Mouse (Mus musculus) megakaryocyte, adult 5-6 weeks (primary cell): ENCODE measurements around the gene Socs4. TPM values are rescaled to one million over a fixed set of nuclear protein-coding genes. Genes with fewer than 3 reads are reported as not detected.

ENCODE experiments used
- ATAC-seq: 2 replicates; pipeline ENCODE4 v1.8.0; 2016; ENCODE audit warnings: mild to moderate bottlenecking, inconsistent platforms; ENCODE audit not compliant: poor library complexity, severe bottlenecking
- total RNA-seq, 2 experiments: library from RNA; stranded (forward) in 1 of 2; stranded (reverse) in 1 of 2; fragments of 153-499, 151-499 nt in 1 of 2; fragments of 221-1000, 200-1000 nt in 1 of 2; gene quantifications; 2 replicates each; pipeline versions ENCODE4 v1.2.3 to v1.2.4; 2015 to 2017

The Socs4 gene
- total RNA-seq, 2 experiments from 2014 or later: 15.7 to 23.5 TPM

DNA sequence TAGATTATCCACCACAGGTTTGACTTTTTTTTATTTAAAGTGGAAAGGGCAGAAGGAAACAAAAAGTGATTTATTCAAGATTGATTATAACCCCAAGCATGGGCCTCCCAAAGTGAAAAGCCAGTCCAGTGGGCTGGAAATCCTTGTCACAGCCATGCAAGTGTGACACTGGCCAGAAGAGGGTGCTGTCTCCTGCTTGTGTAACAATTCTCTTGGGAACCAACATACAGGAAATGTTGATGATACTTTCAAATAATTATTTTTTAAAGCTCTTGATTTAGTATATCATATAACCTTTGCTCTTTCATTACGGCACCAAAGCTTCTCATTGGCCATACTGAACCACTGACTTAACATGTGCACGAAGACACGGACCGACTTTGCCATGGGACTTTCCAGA, 58.1 kb downstream of the Socs4 start:
- ATAC-seq: peak; percentile 88

DNA sequence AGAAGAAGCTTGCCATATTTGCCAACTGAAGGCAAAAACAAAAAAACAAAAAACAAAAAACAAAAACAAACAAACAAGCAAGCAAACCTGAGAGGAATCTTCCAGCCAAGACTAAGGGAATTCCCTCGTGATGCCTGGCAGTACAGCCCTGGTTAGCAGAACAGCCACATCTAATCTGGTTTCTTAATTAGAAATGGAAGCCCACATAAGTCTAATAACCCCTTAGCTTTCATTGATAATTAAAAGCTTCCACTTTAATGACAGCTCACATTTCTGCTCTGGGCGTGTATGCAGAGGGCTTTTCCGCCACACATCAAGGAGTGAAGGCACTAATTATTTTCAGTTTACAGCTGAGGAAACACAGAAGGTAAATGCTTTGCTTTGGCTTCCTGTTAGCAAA, 58.6 kb downstream of the Socs4 start:
- ATAC-seq: no peak

DNA sequence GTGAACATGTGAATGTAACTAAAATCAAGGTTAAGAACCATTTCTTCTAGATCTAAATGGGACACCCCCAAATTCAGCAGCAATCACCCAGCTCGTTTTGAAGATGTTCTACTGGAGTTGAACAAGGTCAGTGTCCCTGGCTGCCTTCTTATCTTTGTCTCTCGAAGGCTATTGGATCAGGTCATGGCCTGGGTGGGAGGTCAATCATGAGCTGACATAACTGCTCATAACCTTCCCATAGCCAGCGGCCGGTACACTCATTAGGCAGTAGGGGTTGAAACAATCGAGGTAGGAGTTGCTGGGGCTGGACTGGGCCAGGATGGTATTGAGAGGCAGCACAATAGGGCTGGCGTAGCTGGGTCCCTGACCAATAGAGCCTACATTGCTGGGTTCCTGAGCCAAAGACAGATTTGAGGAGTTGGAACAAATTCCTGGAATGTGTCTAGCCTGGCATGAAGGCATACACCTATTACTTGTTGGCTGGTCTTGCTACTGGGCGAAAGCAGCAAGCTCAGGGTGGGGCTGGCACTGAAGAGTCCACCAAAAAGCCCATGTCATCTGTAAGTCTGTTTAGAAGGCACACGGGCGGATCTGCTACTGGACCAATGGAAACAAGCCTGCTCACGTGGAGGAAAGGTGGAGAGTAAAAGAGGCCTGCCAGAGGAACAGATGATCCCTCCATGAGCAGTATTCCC, 63.6 kb downstream of the Socs4 start:
- ATAC-seq: no peak

DNA sequence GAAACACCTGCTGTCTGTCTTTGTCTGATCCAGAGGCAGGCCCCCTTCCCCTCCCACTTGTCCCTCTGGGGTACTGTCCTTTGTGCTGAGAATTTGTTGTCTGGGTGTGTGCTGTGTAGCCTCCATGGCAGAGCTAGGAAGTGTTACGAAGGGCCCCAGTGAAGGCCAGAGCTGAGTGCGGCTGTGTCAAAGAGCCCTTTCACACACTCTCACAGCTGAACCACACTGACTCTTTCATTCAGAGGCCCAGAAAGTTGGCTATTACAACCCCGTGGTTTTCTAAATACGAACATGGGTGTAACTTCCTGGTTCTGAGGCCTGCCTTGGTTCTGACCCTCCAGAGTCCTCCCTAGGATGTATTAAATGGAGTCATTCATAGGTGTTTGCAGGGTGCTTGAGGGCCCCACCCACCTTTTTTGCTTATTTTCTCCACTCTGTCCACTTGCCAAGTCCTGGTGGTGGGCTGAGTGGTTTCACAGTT, 65.1 kb downstream of the Socs4 start:
- ATAC-seq: peak; percentile 40; the same call in 1 of the 2 replicates

Other genes starting within 250 kb of the Socs4 start
- 16.7 and 18.5 TPM in 2 replicates for gene Gch1, start 87.5 kb upstream of the Socs4 start, total RNA-seq (2015)
- 9.4 and 10.2 TPM in 2 replicates for gene Gch1, start 87.5 kb upstream of the Socs4 start, total RNA-seq (2017)
- gene Wdhd1, start 74 bp upstream of the Socs4 start, total RNA-seq (2015): 28.1 and 30.4 TPM in 2 replicates
- gene Wdhd1, start 74 bp upstream of the Socs4 start, total RNA-seq (2017): 66.9 and 71.0 TPM in 2 replicates
- gene Mapk1ip1l, start 21.3 kb downstream of the Socs4 start, total RNA-seq (2015): 65.7 and 68.3 TPM in 2 replicates
- 42.3 and 49.4 TPM in 2 replicates for gene Mapk1ip1l, start 21.3 kb downstream of the Socs4 start, total RNA-seq (2017)
- gene Lgals3, start 90.8 kb downstream of the Socs4 start, total RNA-seq (2015): 1,575 and 1,670 TPM in 2 replicates
- 496 and 508 TPM in 2 replicates for gene Lgals3, start 90.8 kb downstream of the Socs4 start, total RNA-seq (2017)
- 55.8 and 59.1 TPM in 2 replicates for gene Dlgap5, start 141.5 kb downstream of the Socs4 start, total RNA-seq (2015)
- 98.6 and 105 TPM in 2 replicates for gene Dlgap5, start 141.5 kb downstream of the Socs4 start, total RNA-seq (2017)
- gene Fbxo34, start 173.5 kb downstream of the Socs4 start, total RNA-seq (2015): 11.2 and 17.5 TPM in 2 replicates
- 20.7 and 21.8 TPM in 2 replicates for gene Fbxo34, start 173.5 kb downstream of the Socs4 start, total RNA-seq (2017)